Mouse (Mus musculus) liver, adult 2 months (tissue): ENCODE measurements around the gene Iglon5. TPM values are rescaled to one million over a fixed set of nuclear protein-coding genes. Genes with fewer than 3 reads are reported as not detected.

Experiments used
- DNase-seq: peaks from one replicate; pipeline ENCODE4 v3.0.0-alpha.2; 2011; ENCODE audit warnings: low read depth, low spot score; ENCODE audit errors: extremely low read depth
- H3K27ac ChIP-seq: fragments of 200-500 bp; replicated peaks from 2 replicates; pipeline ENCODE4 v1.5.1; 2012; ENCODE audit warnings: low read depth, mild to moderate bottlenecking, control low read depth, inconsistent platforms, low read length; ENCODE audit not compliant: insufficient read depth
- H3K27me3 ChIP-seq: fragments of 200-500 bp; 2 replicates; pipeline ENCODE4 v1.6.1; 2012; ENCODE audit warnings: mild to moderate bottlenecking, moderate library complexity, low read length, inconsistent platforms; ENCODE audit not compliant: control insufficient read depth, insufficient read depth
- H3K36me3 ChIP-seq: fragments of 200-500 bp; 2 replicates; pipeline ENCODE4 v1.6.1; 2012; ENCODE audit warnings: low read length, inconsistent platforms; ENCODE audit not compliant: control insufficient read depth, insufficient read depth
- H3K4me1 ChIP-seq: fragments of 200-500 bp; 2 replicates; pipeline ENCODE4 v1.6.1; 2011; ENCODE audit warnings: low read length; ENCODE audit not compliant: control insufficient read depth, insufficient read depth
- H3K4me3 ChIP-seq: fragments of 200-500 bp; 2 replicates; pipeline ENCODE4 v1.5.1; 2011; ENCODE audit warnings: low read depth, mild to moderate bottlenecking, control low read depth, low read length, moderate library complexity; ENCODE audit not compliant: insufficient read depth
- H3K79me2 ChIP-seq: fragments of 200-500 bp; 2 replicates; pipeline ENCODE4 v1.6.1; 2012; ENCODE audit warnings: inconsistent platforms, mild to moderate bottlenecking, low read length, moderate library complexity; ENCODE audit not compliant: control insufficient read depth, insufficient read depth
- H3K9ac ChIP-seq: fragments of 200-500 bp; 2 replicates; pipeline ENCODE4 v1.6.1; 2012; ENCODE audit warnings: low read depth, mild to moderate bottlenecking, control low read depth, inconsistent platforms, low read length
- CTCF ChIP-seq: fragments of 200-500 bp; IDR thresholded peaks from 2 replicates; pipeline ENCODE4 v1.5.1; 2011; ENCODE audit warnings: low read depth, low read length, control low read depth
- POLR2A ChIP-seq: fragments of 200-500 bp; IDR thresholded peaks from 2 replicates; pipeline ENCODE4 v1.6.1; 2011; ENCODE audit warnings: low read length, control low read depth; ENCODE audit not compliant: insufficient read depth; ENCODE audit errors: extremely low read depth
- WGBS: fragments of 180-500 bp; shearing (Covaris S2); methylation state at CpG from one replicate; pipeline ENCODE4 v1.1.7; 2018; 5-methylcytosine and 5-hydroxymethylcytosine counted together
- polyA plus RNA-seq: library from polyadenylated mRNA; depleted of rRNA; stranded (reverse); fragments of >200 nt; gene quantifications from 2 replicates; pipeline ENCODE4 v1.2.3, GENCODE M21; 2012
- total RNA-seq: library from RNA; depleted of rRNA; stranded (reverse); fragments of >200 nt; gene quantifications from 2 replicates; pipeline ENCODE4 v1.2.3, GENCODE M21; 2014

The Iglon5 gene
- total and polyA plus RNA-seq, 2 experiments = 0.18 to 0.81 TPM

DNA sequence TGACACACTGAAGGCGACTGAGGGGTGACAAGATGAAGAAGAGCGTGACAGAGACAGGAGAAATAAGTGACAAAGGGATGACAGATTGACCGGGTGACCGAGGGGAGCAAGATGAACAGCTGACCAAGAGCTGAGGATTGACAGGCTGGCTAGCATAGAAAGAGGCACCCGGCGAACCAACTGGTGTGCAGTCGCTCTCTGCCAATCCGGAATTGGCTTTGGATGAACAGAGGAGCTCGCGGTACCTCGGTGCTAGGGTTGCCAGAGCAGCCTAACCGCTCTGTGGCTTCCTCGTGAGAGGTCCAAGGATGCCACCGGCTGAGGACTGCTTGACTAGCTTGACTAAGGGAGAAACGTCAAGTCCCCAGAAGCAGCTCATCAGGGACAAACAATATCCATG, 28.5 kb upstream of the Iglon5 start:
- no peak for DNase-seq
- H3K9ac ChIP-seq = no peak overlapping the region
- TF ChIP-seq POLR2A = no peak
- TF ChIP-seq CTCF = no peak
- H3K27ac ChIP-seq = no peak overlapping the region
- no peaks in the 10 kb centered on the region for H3K4me1 ChIP-seq
- 79% methylated on average over 15 of the region's 15 CpGs for WGBS
- H3K4me3 ChIP-seq = no peak overlapping the region
- H3K27me3 ChIP-seq = no peaks in the 10 kb centered on the region
- H3K36me3 ChIP-seq = no peaks in the 10 kb centered on the region
- no peaks in the 10 kb centered on the region for H3K79me2 ChIP-seq

- TF ChIP-seq CTCF (no peak), POLR2A (no peak)
- no peak overlapping the region for H3K9ac ChIP-seq
- 79% methylated on average over 5 of the region's 5 CpGs for WGBS
- no peak overlapping the region for H3K4me3 ChIP-seq
- H3K4me1 ChIP-seq = no peaks in the 10 kb centered on the region
- no peak for DNase-seq
- H3K27ac ChIP-seq = no peak overlapping the region
- no peaks in the 10 kb centered on the region; the same call in 1 of the 2 replicates for H3K27me3 ChIP-seq
- H3K79me2 ChIP-seq = no peaks in the 10 kb centered on the region
- H3K36me3 ChIP-seq = no peaks in the 10 kb centered on the region
Observed at GRCm38 (mm10) chr7:43515076-43515475, 25.2 kb upstream of the Iglon5 start.

GRCm38 (mm10) chr7:43512519-43512918, 22.6 kb upstream of the Iglon5 start:
- WGBS = 80% methylated on average over 4 of the region's 4 CpGs
- no peaks in the 10 kb centered on the region for H3K36me3 ChIP-seq
- H3K9ac ChIP-seq = no peak overlapping the region
- TF ChIP-seq POLR2A (no peak), CTCF (no peak)
- H3K4me3 ChIP-seq = no peak overlapping the region
- no peak for DNase-seq
- H3K79me2 ChIP-seq = no peaks in the 10 kb centered on the region
- H3K27ac ChIP-seq = no peak overlapping the region
- no peaks in the 10 kb centered on the region for H3K4me1 ChIP-seq
- H3K27me3 ChIP-seq = no peaks in the 10 kb centered on the region; the same call in 1 of the 2 replicates

DNA sequence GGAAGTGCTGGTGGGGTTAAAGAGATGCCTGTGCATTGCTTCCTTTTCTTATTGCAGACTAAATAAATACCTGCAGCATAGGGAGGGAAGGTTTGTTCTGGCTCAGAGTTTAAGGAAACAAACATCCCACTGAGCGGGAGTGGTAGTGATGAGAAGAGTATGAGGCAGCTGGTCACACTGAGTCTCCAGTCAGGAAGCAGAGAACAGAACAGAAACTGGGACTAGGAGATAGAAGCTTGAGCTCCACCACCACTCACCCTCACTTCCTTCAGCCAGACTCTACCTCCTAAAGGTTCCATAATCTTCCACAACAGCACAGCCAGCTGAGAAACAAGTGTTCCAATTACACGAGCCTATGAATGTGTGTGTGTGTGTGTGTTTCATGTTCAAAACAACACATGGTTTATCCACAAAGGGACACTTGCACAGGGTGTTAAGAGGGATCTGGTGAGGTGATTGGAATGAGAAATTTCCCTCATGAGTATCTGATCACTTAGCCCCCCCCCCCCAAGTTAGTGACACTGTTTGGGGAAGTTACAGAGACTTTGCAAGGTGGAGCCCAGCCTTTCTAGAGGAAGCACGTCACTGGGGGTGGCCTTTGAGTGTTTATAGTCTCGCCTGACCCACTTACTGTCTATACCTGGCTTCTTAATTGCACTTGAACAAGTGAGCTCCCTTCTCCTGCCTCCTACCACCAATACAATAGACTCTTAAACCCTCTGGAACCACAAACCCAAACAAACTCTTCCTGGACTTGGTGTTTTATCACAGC, 22.0 kb upstream of the Iglon5 start:
- no peak for DNase-seq
- Histone ChIP-seq H3K36me3 (no peaks in the 10 kb centered on the region), H3K9ac (no peak overlapping the region), H3K27me3 (no peaks in the 10 kb centered on the region; the same call in 1 of the 2 replicates), H3K79me2 (no peaks in the 10 kb centered on the region), H3K4me1 (no peaks in the 10 kb centered on the region), H3K27ac (no peak overlapping the region), H3K4me3 (no peak overlapping the region)
- TF ChIP-seq CTCF = no peak
- no peak for TF ChIP-seq POLR2A
- 46% methylated on average over 4 of the region's 4 CpGs for WGBS

DNA sequence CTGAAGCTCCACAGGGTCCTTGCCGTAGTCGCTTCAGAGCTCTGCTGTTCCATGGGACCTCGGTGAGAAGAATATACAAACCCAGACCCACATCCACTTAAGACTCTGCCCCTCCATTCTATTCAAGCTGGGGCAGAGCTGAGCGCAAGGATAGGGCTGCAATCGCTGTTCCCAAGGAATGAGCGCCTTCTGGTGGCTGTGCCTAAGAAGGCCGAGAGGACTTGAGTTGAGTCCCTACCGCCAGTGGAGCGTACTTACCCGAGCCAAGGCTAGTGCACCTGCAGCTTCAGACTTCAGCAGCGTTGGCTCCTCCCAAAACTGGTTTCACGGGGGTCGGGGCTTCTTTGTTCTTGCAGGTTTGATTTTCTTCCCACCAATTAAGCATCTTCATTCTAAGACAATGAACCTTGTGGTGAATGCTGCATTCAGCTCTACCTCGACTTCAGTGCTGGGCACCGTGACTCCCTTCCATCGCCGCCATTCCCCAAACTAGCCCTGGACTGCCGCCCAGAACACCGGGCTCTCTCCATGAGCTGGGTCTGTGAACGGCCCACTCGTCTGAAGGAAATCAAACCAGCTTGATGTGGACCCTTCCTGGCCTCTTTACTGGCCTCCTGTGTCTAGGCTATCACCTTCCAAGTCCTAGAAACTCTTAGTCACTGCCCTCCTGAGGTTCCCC, 5.6 kb upstream of the Iglon5 start:
- Histone ChIP-seq H3K27ac (no peak overlapping the region), H3K27me3 (peaks cover 4% of the 10 kb centered on the region; the same call in 1 of the 2 replicates), H3K4me1 (no peaks in the 10 kb centered on the region), H3K4me3 (no peak overlapping the region), H3K79me2 (no peaks in the 10 kb centered on the region), H3K36me3 (no peaks in the 10 kb centered on the region), H3K9ac (no peak overlapping the region)
- 21% methylated on average over 21 of the region's 21 CpGs for WGBS
- DNase-seq = peak; percentile 5
- TF ChIP-seq CTCF (peak; percentile 60), POLR2A (no peak)
